Mouse (Mus musculus): ENCODE results near the gene Efhc1.

- TF ChIP-seq CTCF (IDR thresholded peaks at IDR 0.05; ENCODE audit: borderline replicate concordance, insufficient read depth, low read length) (no peak), POLR2A (IDR thresholded peaks at IDR 0.05; ENCODE audit: low read depth, low read length) (no peak)
Measured at GRCm38 (mm10) chr1:20993690-20994089, 42.3 kb downstream of the Efhc1 start.
